Comparison of ENCODE assay signal across 22 mouse cellular contexts in genomic region chr8:124271518-124271917, GRCm38 (mm10). TPM values are rescaled to one million over a fixed set of nuclear protein-coding genes. Genes with fewer than 3 reads are reported as not detected.
DNase-seq lines count a peak whose midpoint lies in the region; ATAC-seq and TF ChIP-seq lines count a peak whose summit lies in the region.
"Had no signal": no experiment of that assay in that cellular context is flagged by ENCODE, and none has a peak within 500 bp of the region (broad histone marks: within the 10 kb centered on the region; RNA-seq: fewer than 3 reads in every experiment).

No protein-coding gene starts in this region.

- H3K9ac ChIP-seq in kidney, embryonic 15.5 days: no peak overlapping the region
- H3K9ac ChIP-seq in kidney, embryonic 14.5 days (ENCODE audit: low read depth, low read length): no peak overlapping the region
- H3K9ac ChIP-seq in CH12.LX (ENCODE audit: insufficient read depth, low read depth): peak overlapping the region; percentile 22; the same call in 1 of the 2 replicates
- no peak overlapping the region for H3K9ac ChIP-seq in midbrain, embryonic 16.5 days (ENCODE audit: low read depth, low read length)
- H3K9ac ChIP-seq: forebrain, postnatal 0 days; heart, embryonic 13.5 days; intestine, embryonic 15.5 days; liver, embryonic 13.5 days; midbrain, embryonic 12.5 days had no signal

- TF ChIP-seq CTCF in CH12.LX (conservative IDR thresholded peaks at IDR 0.05 in 1 of 2, IDR thresholded peaks at IDR 0.05 in 1 of 2; ENCODE audit: low read depth in 2 of 2, low read length in 2 of 2): no peak

- dilution Hi-C loops in CH12.LX (cut with MboI; ENCODE audit: extremely low pct_ligation_motif_present, extremely low pct_unique_long_range_greater_than_20kb, low sequenced_read_pairs): no loop called here

- peak; percentile 34; the same call in 1 of the 2 replicates for TF ChIP-seq EP300 in CH12.LX (IDR thresholded peaks at IDR 0.05; ENCODE audit: low read length)

- H3ac ChIP-seq in myocyte (ENCODE audit: control insufficient read depth, insufficient read length): no peak overlapping the region

- ATAC-seq in kidney, embryonic 15.5 days (replicated peaks; ENCODE audit: low FRiP score): no peak
- ATAC-seq in kidney, embryonic 14.5 days (ENCODE audit: low FRiP score, low TSS enrichment): no peak
- peak; percentile 39 for ATAC-seq in inflammation-experienced regulatory T-cells, adult 6 months
- ATAC-seq in midbrain, embryonic 16.5 days: no peak
- ATAC-seq: forebrain, postnatal 0 days; intestine, embryonic 15.5 days had no signal

- no peak for TF ChIP-seq POLR2A in CH12.LX (IDR thresholded peaks at IDR 0.05; ENCODE audit: low read depth, low read length)
- no peak for TF ChIP-seq POLR2A in myocyte (IDR thresholded peaks at IDR 0.05; ENCODE audit: insufficient read length, low read depth)

- no peaks in the 10 kb centered on the region for H3K27me3 ChIP-seq in kidney, embryonic 15.5 days
- H3K27me3 ChIP-seq in kidney, embryonic 14.5 days (ENCODE audit: control insufficient read depth, insufficient read depth, low read length): no peaks in the 10 kb centered on the region
- H3K27me3 ChIP-seq in CH12.LX (replicated peaks): no peaks in the 10 kb centered on the region
- H3K27me3 ChIP-seq in myocyte (ENCODE audit: control insufficient read depth, insufficient read depth, insufficient read length): no peaks in the 10 kb centered on the region
- no peaks in the 10 kb centered on the region for H3K27me3 ChIP-seq in midbrain, embryonic 16.5 days (ENCODE audit: control insufficient read depth, insufficient read depth, low read depth, low read length)
- H3K27me3 ChIP-seq: heart, embryonic 13.5 days; intestine, embryonic 15.5 days; liver, embryonic 13.5 days; midbrain, embryonic 12.5 days had no signal

- H3K27ac ChIP-seq in kidney, embryonic 15.5 days: peak overlapping the region; percentile 71; the same call in 1 of the 2 replicates
- H3K27ac ChIP-seq in kidney, embryonic 14.5 days (ENCODE audit: low read depth, low read length): no peak overlapping the region
- peak overlapping the region; percentile 72 for H3K27ac ChIP-seq in CH12.LX (ENCODE audit: insufficient read depth, low read depth)
- no peak overlapping the region for H3K27ac ChIP-seq in midbrain, embryonic 16.5 days (ENCODE audit: low read length)
- H3K27ac ChIP-seq: heart, embryonic 13.5 days; intestine, embryonic 15.5 days; liver, embryonic 13.5 days; midbrain, embryonic 12.5 days had no signal

- H3K4me1 ChIP-seq in kidney, embryonic 15.5 days: peaks cover 49% of the 10 kb centered on the region
- H3K4me1 ChIP-seq in kidney, embryonic 14.5 days (ENCODE audit: control insufficient read depth, insufficient read depth, low read length): peaks cover 25% of the 10 kb centered on the region
- H3K4me1 ChIP-seq in CH12.LX (ENCODE audit: control insufficient read depth in 1 of 2, insufficient read depth in 2 of 2): peaks cover 61 to 85% of the 10 kb centered on the region in 2 experiments
- H3K4me1 ChIP-seq in midbrain, embryonic 16.5 days (ENCODE audit: control insufficient read depth, insufficient read depth, low read length): peaks cover 16% of the 10 kb centered on the region

- TF ChIP-seq RAD21 in CH12.LX (IDR thresholded peaks at IDR 0.05; ENCODE audit: low read depth, low read length): no peak; the same call in 1 of the 2 replicates

- peaks cover 3% of the 10 kb centered on the region; the same call in 1 of the 2 replicates for H3K79me2 ChIP-seq in CH12.LX (replicated peaks; ENCODE audit: control insufficient read depth, extremely low read depth, insufficient read depth, poor library complexity, severe bottlenecking)
- peaks cover 57% of the 10 kb centered on the region for H3K79me2 ChIP-seq in myocyte (ENCODE audit: control insufficient read depth, insufficient read depth)

- WGBS in kidney, embryonic 15.5 days: 45% methylated on average over 12 of the region's 12 CpGs
- WGBS in kidney, embryonic 14.5 days: 53% methylated on average over 12 of the region's 12 CpGs
- WGBS in midbrain, embryonic 16.5 days: 95% methylated on average over 12 of the region's 12 CpGs

- no peak overlapping the region for H3K4me2 ChIP-seq in kidney, embryonic 15.5 days
- H3K4me2 ChIP-seq in kidney, embryonic 14.5 days (replicated peaks; ENCODE audit: low read depth, low read length): no peak overlapping the region
- H3K4me2 ChIP-seq in CH12.LX (ENCODE audit: insufficient read depth, low read depth, poor library complexity, severe bottlenecking) (peak overlapping the region; percentile 30; the same call in 1 of the 2 replicates), myocyte (ENCODE audit: low read depth) (peak overlapping the region; percentile 10)
- H3K4me2 ChIP-seq in midbrain, embryonic 16.5 days (ENCODE audit: low read length): no peak overlapping the region
- H3K4me2 ChIP-seq: heart, embryonic 13.5 days; intestine, embryonic 15.5 days; liver, embryonic 13.5 days; midbrain, embryonic 12.5 days had no signal

- peak; percentile 49 for DNase-seq in CH12.LX (ENCODE audit: extremely low read depth)
- DNase-seq in frontal cortex, postnatal 25 days (ENCODE audit: low spot score in 2 of 2): no peak
- no peak for DNase-seq in gastrocnemius, postnatal 25 days
- DNase-seq: adrenal gland, postnatal 10 days; cerebellum, adult 9-10 months; embryo, embryonic 11 days; forebrain, postnatal 0 days; gastrocnemius, postnatal 14 days; kidney, postnatal 14 days; liver, embryonic 13.5 days; lung, postnatal 14 days; right cerebral cortex, postnatal 25 days; thymus, postnatal 25 days had no signal

- H3K9me3 ChIP-seq in kidney, embryonic 15.5 days (replicated peaks): no peaks in the 10 kb centered on the region
- no peaks in the 10 kb centered on the region for H3K9me3 ChIP-seq in kidney, embryonic 14.5 days (ENCODE audit: control insufficient read depth, low read length)
- peaks cover 12% of the 10 kb centered on the region for H3K9me3 ChIP-seq in CH12.LX (replicated peaks; ENCODE audit: low read length)
- H3K9me3 ChIP-seq in midbrain, embryonic 16.5 days (replicated peaks; ENCODE audit: control insufficient read depth, low read length, poor library complexity, severe bottlenecking): no peaks in the 10 kb centered on the region
- H3K9me3 ChIP-seq: heart, embryonic 13.5 days; intestine, embryonic 15.5 days; liver, embryonic 13.5 days; midbrain, embryonic 12.5 days had no signal

- peaks cover 6% of the 10 kb centered on the region for H3K36me3 ChIP-seq in kidney, embryonic 15.5 days
- no peaks in the 10 kb centered on the region for H3K36me3 ChIP-seq in kidney, embryonic 14.5 days (ENCODE audit: control insufficient read depth, insufficient read depth, low read length)
- peaks cover 3 to 29% of the 10 kb centered on the region in 2 experiments for H3K36me3 ChIP-seq in CH12.LX (replicated peaks in 1 of 2; ENCODE audit: control insufficient read depth in 1 of 2, insufficient read depth in 1 of 2, low read length in 1 of 2)
- H3K36me3 ChIP-seq in myocyte (ENCODE audit: control insufficient read depth, insufficient read depth): no peaks in the 10 kb centered on the region
- no peaks in the 10 kb centered on the region for H3K36me3 ChIP-seq in midbrain, embryonic 16.5 days (ENCODE audit: control insufficient read depth, insufficient read depth, low read length)
- H3K36me3 ChIP-seq: G1E had no signal

- in situ Hi-C loops in CH12.LX (cut with MboI; ENCODE audit: low pct_ligation_motif_present, low pct_unique_long_range_greater_than_20kb, low sequenced_read_pairs): no loop called here

- H3K4me3 ChIP-seq in kidney, embryonic 15.5 days (replicated peaks): no peak overlapping the region
- H3K4me3 ChIP-seq in kidney, embryonic 14.5 days (ENCODE audit: low read length): no peak overlapping the region
- H3K4me3 ChIP-seq in CH12.LX (replicated peaks in 1 of 3; ENCODE audit: low read depth in 2 of 3, low read length in 2 of 3, poor library complexity in 1 of 3) (no peak overlapping the region), myocyte (no peak overlapping the region)
- no peak overlapping the region for H3K4me3 ChIP-seq in midbrain, embryonic 16.5 days (ENCODE audit: low read depth, low read length)
- H3K4me3 ChIP-seq: heart, embryonic 13.5 days; intestine, embryonic 15.5 days; liver, embryonic 13.5 days; midbrain, embryonic 12.5 days had no signal

TF ChIP-seq in CH12.LX, 34 proteins besides CTCF, POLR2A, EP300 and RAD21 (continues in another document):
- TF ChIP-seq JUN (IDR thresholded peaks at IDR 0.05; ENCODE audit: insufficient read depth, low read depth, low read length) (peak; percentile 28; the same call in 1 of the 2 replicates), MXI1 (IDR thresholded peaks at IDR 0.05; ENCODE audit: low read depth, low read length) (0 out of 2 replicates have a peak, but pooled peaks have one; percentile 27), UBTF (IDR thresholded peaks at IDR 0.05; ENCODE audit: low read depth, low read length) (no peak), ZKSCAN1 (IDR thresholded peaks at IDR 0.05; ENCODE audit: borderline replicate concordance, low read depth, low read length) (no peak), SIN3A (IDR thresholded peaks at IDR 0.05; ENCODE audit: low read length) (no peak), ZNF384 (IDR thresholded peaks at IDR 0.05; ENCODE audit: low read depth, low read length) (no peak), GABPA (IDR thresholded peaks at IDR 0.05; ENCODE audit: insufficient replicate concordance, low read depth, low read length) (no peak)

TF ChIP-seq in myocyte, 11 proteins besides CTCF, POLR2A, EP300 and RAD21 (continues in another document):
- TF ChIP-seq MAX (IDR thresholded peaks at IDR 0.05; ENCODE audit: low read depth) (no peak), CEBPB (IDR thresholded peaks at IDR 0.05; ENCODE audit: insufficient read depth, poor library complexity, severe bottlenecking) (no peak), MYOG (IDR thresholded peaks at IDR 0.05; ENCODE audit: control insufficient read depth in 1 of 3, insufficient read depth in 1 of 3, insufficient read length in 2 of 3, low read depth in 2 of 3) (no peak), TCF3 (IDR thresholded peaks at IDR 0.05; ENCODE audit: insufficient read length, low read depth) (no peak), REST (IDR thresholded peaks at IDR 0.05; ENCODE audit: insufficient read depth, insufficient read length) (no peak), USF1 (IDR thresholded peaks at IDR 0.05; ENCODE audit: low read depth) (no peak), POLR2AphosphoS2 (IDR thresholded peaks at IDR 0.05; ENCODE audit: insufficient read length, low read depth) (no peak), SRF (IDR thresholded peaks at IDR 0.05; ENCODE audit: control insufficient read depth, insufficient read length, low read depth) (no peak)

RNA-seq across cellular contexts. Expression of gene Galnt2, which starts 40.3 kb away (rescaled TPM):
- 47.6 and 49.0 TPM in 2 replicates for polyA plus RNA-seq in kidney, embryonic 15.5 days (2015; fragmentation: Nextera tagmentation; extraction: Ambion mirVana)
- 41.6 and 57.7 TPM in 2 replicates for polyA plus RNA-seq in kidney, embryonic 14.5 days (2014; fragmentation: Nextera tagmentation; extraction: Ambion mirVana)
- total RNA-seq in CH12.LX (2012; rRNA removed): 23.6 and 25.9 TPM in 2 replicates
- 18.6 and 23.2 TPM in 2 replicates for total RNA-seq in CH12.LX (2014; rRNA removed)
- polyA plus RNA-seq in CH12.LX (2012; ENCODE audit: insufficient read length, low read depth): 21.9 and 27.3 TPM in 2 replicates
- polyA plus RNA-seq in inflammation-experienced regulatory T-cells, adult 6 months (2017; shearing (Covaris generic)): 10 to 100 TPM; 14.8 to 39.1 (median 20.4) TPM
- 59.4 TPM for polyA plus RNA-seq in myocyte (2012; fragmentation: generic; extraction: Trizol)
- 45.7 and 49.0 TPM in 2 replicates for polyA plus RNA-seq in midbrain, embryonic 16.5 days (2015; fragmentation: Nextera tagmentation; extraction: Ambion mirVana)
- total RNA-seq in gastrocnemius, postnatal 25 days (2021): 10 to 100 TPM; 30.7 to 39.0 TPM
- total RNA-seq: G1E had no signal
- polyA plus RNA-seq: G1E had no signal

Comparison
In these comparisons a context has a peak if more than half of its experiments do, and no peak if none do; other contexts are left out.
1. H3K27ac ChIP-seq: peak in kidney, embryonic 15.5 days (single experiment) and CH12.LX (single experiment); none in kidney, embryonic 14.5 days (single experiment) and midbrain, embryonic 16.5 days (single experiment).
2. H3K4me2 ChIP-seq: peak in CH12.LX (single experiment) and myocyte (single experiment); none in kidney, embryonic 15.5 days (single experiment), kidney, embryonic 14.5 days (single experiment) and midbrain, embryonic 16.5 days (single experiment).